Mouse (Mus musculus) thymus, adult 2 months (tissue): ENCODE data around the gene 2810408A11Rik.

Source experiments
- CTCF ChIP-seq: fragments of 200-500 bp; IDR thresholded peaks from 2 replicates; pipeline ENCODE4 v1.5.1; 2012; ENCODE audit warnings: mild to moderate bottlenecking, control low read depth, low read length, moderate library complexity, borderline replicate concordance; ENCODE audit not compliant: control insufficient read depth, poor library complexity, insufficient read depth; ENCODE audit errors: extremely low read depth
- POLR2A ChIP-seq: fragments of 200-500 bp; IDR thresholded peaks from 2 replicates; pipeline ENCODE4 v1.6.1; 2012; ENCODE audit warnings: mild to moderate bottlenecking, low read length, control low read depth, moderate library complexity; ENCODE audit not compliant: control insufficient read depth, poor library complexity, insufficient read depth; ENCODE audit errors: extremely low read depth

- TF ChIP-seq CTCF (no peak), POLR2A (no peak)
These were observed 13.6 kb upstream of the 2810408A11Rik start for GRCm38 (mm10) chr11:69914372-69914764.
